Mouse (Mus musculus): Measurements from ENCODE around the gene Comp.

DNA sequence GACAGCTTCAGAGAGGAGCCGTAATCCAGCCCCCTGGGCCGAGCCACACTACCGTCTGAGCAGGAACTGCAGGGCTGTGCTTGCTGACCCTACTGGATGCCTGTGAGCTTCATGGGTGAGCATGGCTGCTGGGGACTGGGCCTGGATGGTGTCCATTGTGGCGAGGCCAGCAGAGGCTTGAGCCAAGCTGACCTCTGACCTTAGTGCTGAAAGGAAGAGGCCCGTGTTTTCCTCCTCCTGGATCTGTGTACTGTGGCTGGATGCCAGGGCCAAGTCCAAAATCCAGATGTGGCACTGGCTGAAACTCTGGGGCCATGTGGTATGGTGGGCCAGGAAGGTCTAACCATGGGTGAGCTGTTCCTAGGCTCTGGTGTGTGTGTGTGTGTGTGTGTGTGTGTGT lies 9.3 kb upstream of the Comp start:
- TF ChIP-seq CTCF (IDR thresholded peaks at IDR 0.05; ENCODE audit: borderline replicate concordance, insufficient read depth, low read length) (no peak), POLR2A (IDR thresholded peaks at IDR 0.05; ENCODE audit: low read depth, low read length) (no peak)
